Mouse (Mus musculus) liver, embryonic 14.5 days (tissue): Measurements from ENCODE around the gene Rita1.

Experiments
- CTCF ChIP-seq: IDR thresholded peaks from 2 replicates; pipeline ENCODE4 v1.5.1; 2016; ENCODE audit warnings: antibody characterized with exemption, low read depth, control low read depth
- EP300 ChIP-seq: IDR thresholded peaks from 2 replicates; pipeline ENCODE4 v1.6.1; 2016; ENCODE audit warnings: antibody characterized with exemption, low read depth

DNA sequence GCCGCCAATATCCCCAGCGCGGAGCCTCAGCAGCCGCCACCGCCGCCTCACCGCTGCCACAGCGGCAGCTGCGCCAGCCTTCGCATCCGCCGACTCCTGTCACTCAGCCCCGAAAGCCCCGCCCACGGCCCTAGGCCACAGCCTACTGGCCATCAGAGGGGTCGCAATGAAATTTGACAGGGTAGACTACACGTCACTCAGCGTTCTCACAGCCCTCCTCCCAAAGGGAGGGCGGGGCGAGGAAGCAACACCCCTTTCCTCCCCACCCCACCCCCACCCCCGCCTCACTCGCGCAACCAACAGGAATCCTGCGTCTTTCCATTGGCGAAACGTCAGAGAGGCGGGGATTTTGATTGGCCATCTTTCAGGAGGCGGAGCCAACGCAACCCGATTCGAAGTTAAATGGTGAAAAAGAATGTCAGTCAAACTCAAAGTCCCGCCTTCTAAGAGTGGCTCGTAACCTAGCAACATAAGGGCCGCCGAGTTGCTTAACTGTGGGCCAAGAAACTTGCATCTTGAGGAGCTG lies 23.8 kb downstream of the Rita1 start, which contains the start of the genes Tpcn1 and Iqcd:
- TF ChIP-seq CTCF (peak; percentile 35), EP300 (peak; percentile 50; the same call in 1 of the 2 replicates)
